Mouse (Mus musculus) forebrain, embryonic 14.5 days (tissue): Measurements from ENCODE around the gene Cant1. TPM values are rescaled to one million over a fixed set of nuclear protein-coding genes. Genes with fewer than 3 reads are reported as not detected.

Source experiments
- ATAC-seq: fragments of 200-750 bp; cut with Nextera tagmentation; 2 replicates; pipeline ENCODE4 v1.8.0; 2017; ENCODE audit warnings: mild to moderate bottlenecking, moderate library complexity
- DNase-seq: peaks from one replicate; pipeline ENCODE4 v3.0.0-alpha.2; 2015; ENCODE audit warnings: low spot score
- H3K27ac ChIP-seq: fragments of 300-500 bp; sonication (generic); 2 replicates; pipeline ENCODE4 v1.5.1; 2014; ENCODE audit warnings: low read depth, mild to moderate bottlenecking, control low read depth, low read length, moderate library complexity
- H3K27me3 ChIP-seq: fragments of 300-500 bp; sonication (generic); replicated peaks from 2 replicates; pipeline ENCODE4 v1.6.1; 2014; ENCODE audit warnings: low read length, control low read depth, mixed read lengths; ENCODE audit not compliant: control insufficient read depth, insufficient read depth
- H3K36me3 ChIP-seq: fragments of 300-500 bp; sonication (generic); 2 replicates; pipeline ENCODE4 v1.6.1; 2014; ENCODE audit warnings: low read length, control low read depth; ENCODE audit not compliant: control insufficient read depth, insufficient read depth
- H3K4me1 ChIP-seq: fragments of 300-500 bp; sonication (generic); 2 replicates; pipeline ENCODE4 v1.6.1; 2014; ENCODE audit warnings: antibody characterized with exemption, low read length, control low read depth; ENCODE audit not compliant: control insufficient read depth, insufficient read depth
- H3K4me2 ChIP-seq: fragments of 300-500 bp; sonication (generic); 2 replicates; pipeline ENCODE4 v1.6.1; 2014; ENCODE audit warnings: mild to moderate bottlenecking, control low read depth, low read length
- H3K4me3 ChIP-seq: fragments of 300-500 bp; sonication (generic); 2 replicates; pipeline ENCODE4 v1.5.1; 2014; ENCODE audit warnings: low read depth, low read length, control low read depth
- H3K9ac ChIP-seq: fragments of 300-500 bp; sonication (generic); 2 replicates; pipeline ENCODE4 v1.6.1; 2014; ENCODE audit warnings: mild to moderate bottlenecking, low read length, control low read depth, moderate library complexity
- H3K9me3 ChIP-seq: fragments of 300-500 bp; sonication (generic); replicated peaks from 2 replicates; pipeline ENCODE4 v1.6.1; 2016; ENCODE audit warnings: low read length, control low read depth, mixed read lengths; ENCODE audit not compliant: control insufficient read depth
- WGBS: fragments of 180-500 bp; shearing (Covaris S2); extraction: QIAGEN DNeasy Blood & Tissue Kit; methylation state at CpG from one replicate; pipeline ENCODE4 v1.1.7; 2014; 5-methylcytosine and 5-hydroxymethylcytosine counted together
- polyA plus RNA-seq: library from polyadenylated mRNA; unstranded; fragments of >200 nt; fragmentation: Nextera tagmentation; extraction: Ambion mirVana; gene quantifications from 2 replicates; pipeline ENCODE4 v1.2.1, GENCODE M21; 2014

The Cant1 gene
- polyA plus RNA-seq, 1 experiment from 2014 or later, result 22.8 TPM

DNA sequence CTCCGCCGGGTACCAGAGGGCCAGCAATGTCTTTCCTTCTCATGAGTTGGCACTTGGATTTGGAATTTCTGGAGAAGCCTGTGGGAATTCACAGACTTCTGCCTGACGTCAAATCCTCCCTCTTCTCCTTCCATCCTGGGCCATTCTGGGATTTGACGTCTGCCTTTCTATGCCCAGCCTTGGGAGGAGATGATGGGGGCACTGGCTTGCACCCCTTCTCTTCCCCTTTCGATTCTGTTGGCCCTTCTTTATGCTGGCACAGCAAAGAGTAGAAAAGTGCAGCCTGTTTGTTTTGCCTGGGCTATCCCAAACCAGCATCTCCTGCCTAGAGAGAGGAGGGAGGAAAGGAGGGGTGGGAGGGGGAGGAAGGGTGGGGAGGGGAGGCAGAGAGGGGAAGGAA lies 7.9 kb upstream of the Cant1 start:
- Histone ChIP-seq H3K9me3 (no peaks in the 10 kb centered on the region), H3K4me1 (peaks cover 25% of the 10 kb centered on the region), H3K4me2 (no peak overlapping the region), H3K9ac (no peak overlapping the region), H3K36me3 (no peaks in the 10 kb centered on the region), H3K27ac (no peak overlapping the region), H3K4me3 (no peak overlapping the region), H3K27me3 (peaks cover 4% of the 10 kb centered on the region; the same call in 1 of the 2 replicates)
- WGBS, result 73% methylated on average over 5 of the region's 5 CpGs
- ATAC-seq, result no peak
- DNase-seq, result no peak

DNA sequence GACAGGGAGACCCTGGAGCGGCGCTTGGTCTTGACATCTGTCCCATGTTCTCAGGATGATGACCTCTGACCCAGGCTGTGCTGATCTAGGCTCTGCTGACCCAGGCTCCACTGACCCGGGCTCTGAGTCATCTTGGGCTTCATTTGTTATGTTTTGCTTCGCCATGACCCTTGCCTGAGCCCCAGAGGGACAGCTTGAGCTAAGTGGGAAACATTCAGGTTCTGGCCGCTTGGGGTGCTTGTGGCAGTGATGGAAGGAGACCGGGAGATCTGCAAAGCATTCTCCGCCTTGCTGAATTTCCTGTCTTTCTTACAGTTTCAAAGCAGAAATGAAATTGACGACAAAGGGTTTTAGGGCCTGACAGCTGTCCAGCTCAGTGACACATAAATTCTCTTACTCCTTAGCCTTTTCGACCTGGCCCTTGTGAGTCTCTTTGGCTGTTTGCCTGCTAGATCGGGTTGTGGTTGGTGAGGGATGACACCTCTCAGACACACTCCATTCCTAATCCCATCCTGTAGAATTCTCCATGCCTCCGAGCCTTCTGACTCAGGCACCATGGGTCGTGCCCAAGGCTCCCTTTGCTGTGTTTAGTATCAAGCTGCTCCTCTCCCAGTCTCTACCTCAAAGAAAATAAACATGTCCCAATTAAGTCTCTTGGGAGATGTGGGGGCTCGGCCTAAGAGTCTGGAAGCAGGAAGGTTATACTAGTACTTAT lies 5.9 kb upstream of the Cant1 start:
- Histone ChIP-seq H3K9me3 (no peaks in the 10 kb centered on the region), H3K4me3 (no peak overlapping the region), H3K9ac (no peak overlapping the region), H3K27ac (no peak overlapping the region), H3K4me1 (peaks cover 25% of the 10 kb centered on the region), H3K27me3 (peaks cover 4% of the 10 kb centered on the region; the same call in 1 of the 2 replicates), H3K4me2 (no peak overlapping the region), H3K36me3 (no peaks in the 10 kb centered on the region)
- DNase-seq (no peak), ATAC-seq (no peak)
- WGBS, result 75% methylated on average over 13 of the region's 13 CpGs

DNA sequence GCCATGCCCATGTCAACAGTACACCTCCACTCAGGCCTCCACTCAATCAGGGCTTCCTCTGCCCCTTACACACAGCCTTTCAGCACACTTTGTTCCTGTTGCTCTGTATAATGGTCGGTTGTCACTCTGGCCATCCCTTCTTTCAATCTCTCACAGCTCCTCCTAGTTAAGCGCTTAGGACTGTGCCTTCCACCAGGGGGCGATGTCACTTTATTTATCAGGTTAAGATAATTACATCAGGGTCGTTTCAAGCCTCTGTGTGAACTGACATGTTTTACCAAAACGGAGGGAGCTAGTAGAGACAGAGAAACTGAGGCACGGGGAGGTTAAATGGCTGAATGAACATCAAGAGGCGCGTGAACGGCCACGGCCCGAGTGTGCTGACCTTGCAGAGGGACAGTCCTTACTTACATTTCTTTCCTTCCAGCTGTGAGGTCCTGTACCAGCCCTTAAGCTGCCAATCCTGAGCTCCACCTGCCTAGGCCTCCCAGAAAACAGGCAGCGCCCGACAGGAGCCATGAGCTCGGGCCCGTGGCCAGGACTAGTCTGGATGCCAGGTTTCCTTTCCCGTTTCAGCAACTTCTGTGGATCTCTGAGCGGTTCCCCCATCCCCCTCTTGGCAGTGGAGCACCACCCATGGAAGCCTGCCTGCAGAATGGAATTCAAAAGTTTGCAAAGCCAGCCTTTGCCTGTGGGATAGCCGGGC lies 4.5 kb upstream of the Cant1 start:
- peak overlapping the region; percentile 45; the same call in 1 of the 2 replicates for H3K9ac ChIP-seq
- peak; percentile 45; the same call in 1 of the 2 replicates for ATAC-seq
- H3K9me3 ChIP-seq, result no peaks in the 10 kb centered on the region
- 3% methylated on average over 18 of the region's 18 CpGs for WGBS
- peaks cover 22% of the 10 kb centered on the region for H3K4me1 ChIP-seq
- no peaks in the 10 kb centered on the region for H3K36me3 ChIP-seq
- H3K4me2 ChIP-seq, result peak overlapping the region; percentile 40
- H3K4me3 ChIP-seq, result no peak overlapping the region
- DNase-seq, result peak; percentile 94
- H3K27ac ChIP-seq, result peak overlapping the region; percentile 79
- H3K27me3 ChIP-seq, result peaks cover 4% of the 10 kb centered on the region; the same call in 1 of the 2 replicates

DNA sequence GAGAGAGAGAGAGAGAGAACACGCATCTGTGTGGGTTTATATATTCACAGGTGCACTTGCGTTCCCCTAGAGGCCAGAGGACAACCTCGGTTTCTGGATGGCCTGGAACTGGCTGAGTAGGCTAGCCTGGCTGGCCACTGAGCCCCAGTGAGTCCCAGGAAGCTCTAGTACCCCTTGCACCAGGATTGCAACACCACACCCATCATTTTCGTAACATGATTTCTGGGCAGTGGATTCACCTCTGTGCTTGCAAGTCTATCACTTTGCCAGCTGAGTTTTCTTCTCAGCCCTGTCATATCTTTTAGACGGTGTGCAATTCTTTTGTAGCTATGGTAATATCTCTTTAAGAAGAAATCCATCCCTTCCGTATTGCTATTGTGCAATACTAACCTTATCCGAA lies 1.4 kb upstream of the Cant1 start:
- 0 out of 2 replicates have a peak, but pooled peaks cover under 1% of the 10 kb centered on the region for H3K36me3 ChIP-seq
- no peaks in the 10 kb centered on the region for H3K27me3 ChIP-seq
- ATAC-seq (no peak), DNase-seq (no peak)
- WGBS, result 76% methylated on average over 7 of the region's 7 CpGs
- peaks cover 20% of the 10 kb centered on the region for H3K4me1 ChIP-seq
- H3K4me2 ChIP-seq, result no peak overlapping the region
- H3K4me3 ChIP-seq, result no peak overlapping the region
- no peaks in the 10 kb centered on the region for H3K9me3 ChIP-seq
- no peak overlapping the region for H3K9ac ChIP-seq
- no peak overlapping the region for H3K27ac ChIP-seq

DNA sequence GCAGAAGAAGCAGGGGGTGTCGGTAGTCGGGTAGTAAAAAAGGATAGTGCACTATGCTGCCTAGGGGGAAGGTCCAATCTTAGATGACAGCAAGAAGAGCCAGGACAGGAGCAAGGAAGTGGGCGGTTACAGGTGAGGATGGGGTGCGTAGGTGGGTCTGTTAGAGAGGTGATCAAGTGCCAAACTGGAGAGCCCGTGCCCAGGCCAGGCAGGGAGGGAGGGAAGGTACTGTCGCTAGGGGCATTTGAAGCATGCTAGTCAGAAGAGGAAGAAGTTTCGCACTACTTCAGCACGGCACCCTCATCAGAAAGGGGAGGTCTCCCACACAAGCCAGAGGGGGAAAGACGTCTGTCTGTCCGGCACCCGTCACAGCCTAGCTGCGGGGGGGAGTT lies 448 bp downstream of the Cant1 start:
- Histone ChIP-seq H3K27ac (peak overlapping the region; percentile 70; the same call in 1 of the 2 replicates), H3K9ac (peak overlapping the region; percentile 98), H3K36me3 (peaks cover 15% of the 10 kb centered on the region), H3K4me2 (peak overlapping the region; percentile 88), H3K9me3 (no peaks in the 10 kb centered on the region), H3K4me1 (peaks cover 10% of the 10 kb centered on the region), H3K27me3 (no peaks in the 10 kb centered on the region), H3K4me3 (peak overlapping the region; percentile 88)
- WGBS, result 5% methylated on average over 12 of the region's 12 CpGs
- DNase-seq (no peak), ATAC-seq (no peak; the same call in 1 of the 2 replicates)

DNA sequence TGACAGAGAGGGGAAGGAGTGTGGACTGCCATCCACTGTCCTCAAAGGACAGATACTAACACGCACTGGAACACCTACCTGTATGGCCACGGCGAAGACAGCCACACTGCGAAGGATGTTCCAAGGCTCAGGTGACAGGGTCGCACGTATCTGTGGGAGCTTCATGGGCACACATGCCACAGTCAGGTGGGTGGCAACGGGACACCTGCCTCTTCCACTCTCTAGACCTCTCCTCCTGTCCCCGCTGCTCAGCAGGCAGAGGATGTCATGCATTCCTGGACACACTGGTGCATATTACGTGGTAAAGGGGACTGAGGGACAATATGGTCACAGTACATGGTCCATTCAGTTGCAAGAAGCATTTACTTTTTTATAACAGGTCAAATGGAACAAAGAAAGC lies 1.4 kb downstream of the Cant1 start:
- H3K36me3 ChIP-seq, result peaks cover 15% of the 10 kb centered on the region
- no peaks in the 10 kb centered on the region for H3K9me3 ChIP-seq
- H3K4me1 ChIP-seq, result peaks cover 9% of the 10 kb centered on the region
- H3K27me3 ChIP-seq, result no peaks in the 10 kb centered on the region
- H3K4me2 ChIP-seq, result 0 out of 2 replicates have a peak overlapping the region, but pooled peaks have one; percentile 88
- 92% methylated on average over 9 of the region's 9 CpGs for WGBS
- ATAC-seq (no peak), DNase-seq (no peak)
- H3K4me3 ChIP-seq, result peak overlapping the region; percentile 88; the same call in 1 of the 2 replicates
- H3K9ac ChIP-seq, result peak overlapping the region; percentile 98; the same call in 1 of the 2 replicates
- H3K27ac ChIP-seq, result no peak overlapping the region

DNA sequence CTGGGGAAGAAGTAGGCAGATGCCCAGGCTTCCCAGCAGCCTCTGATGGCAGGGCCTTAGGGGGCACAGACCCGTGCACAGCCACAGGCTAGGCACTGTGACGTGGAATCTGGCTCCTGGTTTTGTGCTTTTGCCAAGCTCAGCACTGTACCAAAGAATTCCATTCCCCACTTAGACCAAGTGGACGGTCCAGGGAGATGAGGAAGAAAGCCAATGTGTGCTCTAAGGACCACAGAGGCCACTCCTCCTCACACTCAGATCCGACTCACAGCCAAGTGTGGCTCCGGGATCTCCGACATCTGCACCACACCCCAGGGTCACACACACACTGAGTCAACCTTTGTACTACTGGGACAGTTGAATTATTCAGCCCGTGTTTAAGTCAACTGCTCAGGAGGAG lies 2.8 kb downstream of the Cant1 start:
- 88% methylated on average over 7 of the region's 7 CpGs for WGBS
- no peaks in the 10 kb centered on the region for H3K9me3 ChIP-seq
- no peaks in the 10 kb centered on the region for H3K27me3 ChIP-seq
- no peak overlapping the region for H3K27ac ChIP-seq
- peaks cover 9% of the 10 kb centered on the region for H3K4me1 ChIP-seq
- no peak overlapping the region for H3K9ac ChIP-seq
- DNase-seq, result no peak
- no peak overlapping the region for H3K4me3 ChIP-seq
- no peak for ATAC-seq
- H3K36me3 ChIP-seq, result peaks cover 18% of the 10 kb centered on the region
- H3K4me2 ChIP-seq, result no peak overlapping the region

DNA sequence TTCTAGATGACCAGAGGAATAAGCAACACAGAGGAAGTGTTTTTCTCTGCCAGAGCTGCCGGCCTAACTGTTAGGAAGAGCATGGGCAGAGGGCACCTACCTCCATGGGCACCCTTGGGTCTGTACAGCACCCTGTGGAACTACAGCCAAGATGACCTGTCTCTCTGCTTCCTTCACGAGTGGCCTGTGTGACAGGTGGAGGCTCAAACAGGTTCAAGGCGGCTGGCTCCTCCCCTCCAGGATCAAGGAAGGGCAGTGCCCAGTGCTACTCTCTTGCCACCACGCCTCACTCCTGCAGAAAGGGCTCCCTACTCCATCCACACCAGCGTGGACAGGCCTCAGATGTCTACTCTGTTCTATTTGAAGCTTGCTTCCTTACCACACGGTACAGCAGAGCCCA lies 3.3 kb downstream of the Cant1 start:
- Histone ChIP-seq H3K27me3 (no peaks in the 10 kb centered on the region), H3K36me3 (peaks cover 22% of the 10 kb centered on the region), H3K4me1 (peaks cover 9% of the 10 kb centered on the region), H3K4me2 (no peak overlapping the region), H3K9ac (no peak overlapping the region), H3K4me3 (no peak overlapping the region), H3K9me3 (no peaks in the 10 kb centered on the region), H3K27ac (no peak overlapping the region)
- ATAC-seq (no peak), DNase-seq (no peak)
- 85% methylated on average over 6 of the region's 6 CpGs for WGBS

DNA sequence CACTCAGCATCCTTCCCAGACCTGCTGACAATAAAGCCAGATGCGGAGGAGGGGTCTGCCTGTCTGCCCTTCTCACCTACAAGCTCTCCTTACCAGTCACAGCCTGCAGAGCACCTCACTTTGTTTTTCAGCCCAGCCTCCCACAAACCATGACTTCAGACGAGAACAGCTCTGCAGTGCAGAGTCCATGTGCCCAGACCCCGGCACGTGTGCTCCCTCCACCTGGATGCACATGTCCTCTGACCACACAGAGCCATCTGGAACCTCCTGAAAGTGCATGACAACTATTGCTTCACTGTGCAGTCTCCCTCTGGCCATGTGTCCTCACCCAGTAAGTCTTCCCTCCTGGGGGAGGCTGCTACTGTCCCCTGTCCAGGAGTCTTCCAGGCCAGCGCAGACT lies 4.6 kb downstream of the Cant1 start:
- Histone ChIP-seq H3K4me3 (no peak overlapping the region), H3K27me3 (no peaks in the 10 kb centered on the region), H3K36me3 (peaks cover 32% of the 10 kb centered on the region), H3K4me2 (no peak overlapping the region), H3K9ac (no peak overlapping the region), H3K9me3 (no peaks in the 10 kb centered on the region), H3K27ac (no peak overlapping the region), H3K4me1 (peaks cover 7% of the 10 kb centered on the region)
- DNase-seq, result no peak
- no peak for ATAC-seq
- 89% methylated on average over 5 of the region's 5 CpGs for WGBS
